Mouse (Mus musculus): ENCODE measurements around the gene Irf2bp1. TPM values are rescaled to one million over a fixed set of nuclear protein-coding genes. Genes with fewer than 3 reads are reported as not detected.

Irf2bp1 gene
- total RNA-seq, 2 experiments from 2014 or later: 3.3 to 4.6 TPM

DNA sequence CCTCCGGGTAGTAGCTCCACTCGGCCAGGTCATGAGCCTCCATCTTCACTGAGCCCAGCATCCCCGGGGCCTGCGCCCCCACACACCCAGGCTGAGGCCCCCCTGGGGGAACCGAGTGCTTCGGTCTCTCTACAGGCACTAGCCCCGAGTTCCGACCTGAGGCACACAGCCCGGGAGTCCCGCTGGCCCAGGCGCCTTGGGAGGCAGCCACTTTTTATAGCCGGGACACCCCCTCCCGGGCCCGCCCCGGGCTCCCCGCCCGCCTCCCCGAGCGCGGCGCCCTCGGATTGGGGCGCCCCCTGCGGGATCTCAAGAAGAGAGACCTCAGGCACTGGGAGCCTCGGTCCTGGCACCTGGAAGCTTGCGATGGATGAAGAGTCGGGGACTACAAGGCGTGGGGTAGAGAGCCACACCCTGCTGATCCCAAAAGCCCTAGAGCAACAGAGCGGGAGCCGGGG is 19.5 kb downstream of the Irf2bp1 start, which contains the start of gene Foxa3:
Foxa3 (minus strand) TSS at position 182 of the 458 bp plus-strand sequence.
- ATAC-seq (replicated peaks; ENCODE audit: low FRiP score, poor library complexity, severe bottlenecking): peak; percentile 40

DNA sequence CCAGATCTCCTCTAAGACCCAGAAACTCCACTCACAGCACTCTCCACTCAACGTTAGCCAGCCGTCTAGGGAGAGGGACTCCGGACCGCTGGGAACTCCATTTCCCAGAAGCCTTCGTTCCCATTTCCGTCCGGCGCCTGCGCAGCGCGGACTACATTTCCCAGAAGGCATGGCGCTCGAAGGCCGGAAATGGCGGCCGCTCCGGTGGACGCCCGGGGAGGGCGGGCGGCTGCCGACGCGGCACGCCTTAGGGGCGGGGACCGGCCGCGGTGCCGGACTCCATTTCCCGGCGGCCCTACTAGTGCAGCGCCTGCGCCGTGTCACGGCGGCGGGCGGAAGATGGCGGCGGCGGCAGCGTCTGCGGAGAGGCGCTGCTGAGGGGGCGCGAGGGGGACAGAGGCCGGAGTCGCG is 20.3 kb downstream of the Irf2bp1 start, which contains the start of gene Sympk:
Sympk (plus strand) TSS at position 282 of the 411 bp plus-strand sequence.
- peak; percentile 94 for ATAC-seq (replicated peaks; ENCODE audit: low FRiP score, poor library complexity, severe bottlenecking)

- ATAC-seq (replicated peaks; ENCODE audit: low FRiP score, poor library complexity, severe bottlenecking): peak; percentile 30; the same call in 1 of the 2 replicates
Measured at GRCm38 (mm10) chr7:19024581-19025255, 20.9 kb downstream of the Irf2bp1 start.

DNA sequence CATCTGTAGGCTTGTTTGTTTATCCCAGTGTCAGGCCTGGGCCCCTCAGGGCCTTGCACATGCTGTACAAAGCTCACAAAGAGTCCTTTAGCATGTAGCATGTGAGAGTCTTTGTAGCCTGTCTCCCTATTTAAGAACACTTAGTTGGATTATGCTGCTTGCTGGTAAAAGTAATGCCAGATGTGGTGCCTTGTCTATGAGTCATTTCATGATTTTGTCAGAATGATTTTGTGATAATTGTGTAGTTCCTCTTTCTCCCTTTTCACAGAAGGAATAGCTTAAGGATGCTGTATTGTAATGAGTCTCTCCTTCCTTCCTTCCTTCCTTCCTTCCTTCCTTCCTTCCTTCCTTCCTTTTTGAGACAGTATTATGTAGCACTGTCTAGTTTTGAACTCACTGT is 24.2 kb downstream of the Irf2bp1 start:
- ATAC-seq (replicated peaks; ENCODE audit: low FRiP score, poor library complexity, severe bottlenecking): no peak

- ATAC-seq (replicated peaks; ENCODE audit: low FRiP score, poor library complexity, severe bottlenecking): peak; percentile 74
Measured at GRCm38 (mm10) chr7:19029084-19029653, 25.3 kb downstream of the Irf2bp1 start.

DNA sequence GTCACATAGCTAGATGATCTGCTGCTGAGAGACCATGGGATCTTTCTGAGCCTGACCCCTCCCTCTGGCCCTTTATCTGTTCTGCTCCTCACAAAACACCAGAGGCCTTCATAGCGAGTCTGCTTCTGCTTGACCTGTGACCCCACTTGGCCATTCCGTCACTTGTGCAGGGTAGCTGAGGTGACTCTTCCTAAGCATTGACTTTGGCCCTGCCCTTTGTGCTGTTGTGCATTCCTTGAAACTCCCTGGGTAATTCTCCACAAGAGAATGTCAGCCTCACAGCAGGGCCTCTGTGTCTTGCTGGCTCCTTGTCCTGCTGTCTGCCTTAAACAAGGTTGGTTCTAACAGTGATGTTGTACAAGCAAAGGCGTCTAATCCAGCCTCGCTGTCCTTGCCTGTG is 27.8 kb downstream of the Irf2bp1 start:
- ATAC-seq (replicated peaks; ENCODE audit: low FRiP score, poor library complexity, severe bottlenecking): no peak

GRCm38 (mm10) chr7:19044616-19045015 is 40.8 kb downstream of the Irf2bp1 start:
- no peak for ATAC-seq (replicated peaks; ENCODE audit: low FRiP score, poor library complexity, severe bottlenecking)

DNA sequence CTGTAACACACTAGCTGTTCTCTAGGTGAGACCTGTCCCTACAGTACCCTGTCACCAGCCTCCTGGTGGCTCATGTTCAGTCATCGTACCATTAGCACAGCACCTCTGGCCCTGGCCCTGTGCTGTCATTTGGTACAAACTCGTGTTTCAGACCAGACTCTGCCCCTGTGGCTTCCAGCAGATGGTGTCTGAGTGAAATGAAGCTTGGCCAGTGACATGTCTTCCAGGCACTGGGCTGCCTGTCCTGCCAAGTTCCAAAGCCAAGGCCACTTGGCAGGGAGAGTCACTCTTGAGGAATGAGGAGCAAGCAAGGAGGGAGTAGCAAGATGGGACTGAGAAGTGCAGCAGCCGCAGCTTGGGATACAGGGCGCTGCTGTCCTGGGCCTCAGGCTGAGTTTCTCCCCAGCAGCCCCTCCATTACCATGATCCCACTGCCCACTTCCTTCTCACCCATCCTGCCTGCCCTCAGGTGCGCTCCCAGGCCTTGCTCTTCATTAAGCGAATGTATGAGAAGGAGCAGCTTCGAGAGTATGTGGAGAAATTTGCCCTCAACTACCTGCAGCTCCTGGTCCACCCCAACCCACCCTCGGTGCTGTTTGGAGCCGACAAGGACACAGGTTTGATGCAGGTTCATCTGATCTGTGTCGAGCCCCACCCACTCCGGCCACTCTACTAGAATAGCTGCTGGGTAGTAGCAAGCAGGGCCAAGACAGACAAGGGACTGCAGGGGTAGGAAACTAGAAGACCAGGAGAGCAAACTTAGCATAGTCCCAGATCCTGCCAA is 42.6 kb downstream of the Irf2bp1 start:
- ATAC-seq (replicated peaks; ENCODE audit: low FRiP score, poor library complexity, severe bottlenecking): no peak

DNA sequence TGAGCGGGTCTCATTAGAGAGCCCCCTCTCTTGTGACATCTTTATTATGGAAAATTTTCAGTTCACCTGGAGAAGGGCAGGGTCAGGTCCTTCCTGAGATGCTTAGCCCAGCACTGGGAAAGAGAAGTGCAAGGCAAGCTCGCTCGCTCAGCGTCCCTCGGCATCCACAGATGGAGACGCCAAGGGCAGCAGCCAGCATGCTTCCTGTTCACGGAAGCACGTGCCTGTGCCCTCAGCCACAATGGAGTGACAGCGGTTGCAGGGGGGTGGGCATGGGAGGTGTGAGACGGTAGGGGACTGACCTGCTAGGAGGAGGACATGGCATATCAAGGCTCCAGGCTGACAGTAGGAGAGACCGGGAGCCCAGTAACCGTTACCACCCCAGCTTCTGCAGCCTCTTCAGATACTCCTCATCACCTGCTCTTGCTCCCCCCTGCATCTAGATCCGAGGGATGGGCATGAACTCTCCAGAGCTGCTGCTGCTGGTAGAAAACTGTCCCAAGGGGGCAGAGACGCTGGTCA is 44.2 kb downstream of the Irf2bp1 start:
- ATAC-seq (replicated peaks; ENCODE audit: low FRiP score, poor library complexity, severe bottlenecking): no peak

DNA sequence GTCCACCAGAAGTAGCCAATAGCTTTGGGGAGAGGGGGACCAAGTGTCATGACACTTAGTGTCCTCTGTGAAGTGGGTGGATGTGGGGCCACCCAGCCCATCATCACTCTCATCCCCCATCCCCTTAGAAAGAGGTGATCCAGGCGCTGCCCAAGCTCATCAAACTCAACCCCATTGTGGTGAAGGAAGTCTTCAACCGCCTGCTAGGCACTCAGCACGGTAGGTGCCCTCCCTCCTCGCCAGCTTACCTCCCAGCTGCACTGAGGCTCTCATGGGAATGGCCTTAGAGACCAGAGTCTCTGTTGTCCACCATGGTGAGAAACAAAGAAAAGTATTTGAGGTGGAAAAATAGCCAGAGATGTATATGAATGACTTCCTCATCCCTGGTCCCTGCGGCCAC is 45.4 kb downstream of the Irf2bp1 start:
- no peak for ATAC-seq (replicated peaks; ENCODE audit: low FRiP score, poor library complexity, severe bottlenecking)

DNA sequence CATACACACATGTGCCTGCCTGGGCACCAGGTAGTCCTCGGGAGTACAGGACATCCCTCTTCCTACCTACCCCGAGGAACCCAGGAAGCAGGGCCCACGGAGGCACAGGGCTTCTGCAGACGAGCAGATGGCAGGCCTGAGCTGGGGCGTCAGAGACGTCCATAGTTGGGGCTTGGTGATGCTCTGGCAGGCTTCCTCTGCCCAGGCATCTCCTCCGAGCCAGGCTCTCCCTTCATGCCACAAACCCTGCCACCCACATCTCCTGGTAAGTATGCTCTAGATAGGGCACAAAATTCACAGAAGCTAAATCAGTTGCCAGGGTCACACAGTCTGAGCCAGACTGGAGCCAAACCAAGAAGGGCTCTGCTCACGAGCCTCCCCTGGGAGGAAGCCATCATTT is 46.3 kb downstream of the Irf2bp1 start:
- no peak for ATAC-seq (replicated peaks; ENCODE audit: low FRiP score, poor library complexity, severe bottlenecking)

- ATAC-seq (replicated peaks; ENCODE audit: low FRiP score, poor library complexity, severe bottlenecking): no peak
Measured at GRCm38 (mm10) chr7:19051161-19051560, 47.3 kb downstream of the Irf2bp1 start.

DNA sequence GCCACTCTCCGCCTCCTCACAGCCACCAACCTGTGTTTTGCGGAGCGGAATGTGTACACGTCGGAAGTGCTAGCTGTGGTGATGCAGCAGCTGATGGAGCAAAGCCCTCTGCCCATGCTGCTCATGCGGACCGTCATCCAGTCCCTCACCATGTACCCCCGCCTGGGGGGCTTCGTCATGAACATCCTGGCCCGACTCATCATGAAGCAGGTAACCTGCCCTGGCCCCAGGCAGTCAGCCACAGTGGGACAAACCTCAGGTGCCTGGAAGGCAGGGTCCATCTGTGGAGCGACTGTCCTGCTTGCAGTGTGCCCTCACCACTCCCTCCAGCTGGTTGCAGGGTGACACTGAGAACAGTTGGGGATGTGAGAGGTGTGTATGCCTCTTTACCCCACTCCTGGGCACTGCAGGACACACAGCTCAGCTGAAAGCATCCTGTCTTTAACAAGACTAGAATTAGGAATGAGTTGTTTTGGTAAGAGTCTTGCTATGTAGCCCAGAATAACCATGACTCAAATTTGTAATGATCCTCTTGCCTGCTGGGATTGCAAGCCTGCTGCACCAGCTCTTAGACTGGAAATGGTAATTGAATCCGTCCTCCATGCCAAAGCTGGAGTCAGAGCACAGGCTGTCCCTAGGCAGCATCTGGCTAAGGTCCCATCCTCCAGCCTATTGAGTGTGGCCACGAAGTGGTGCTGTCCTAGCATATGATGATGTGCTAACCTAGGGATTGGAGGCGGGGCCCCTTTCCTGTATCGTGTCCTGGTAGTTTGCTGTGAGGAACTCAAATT is 48.7 kb downstream of the Irf2bp1 start:
- ATAC-seq (replicated peaks; ENCODE audit: low FRiP score, poor library complexity, severe bottlenecking): no peak

DNA sequence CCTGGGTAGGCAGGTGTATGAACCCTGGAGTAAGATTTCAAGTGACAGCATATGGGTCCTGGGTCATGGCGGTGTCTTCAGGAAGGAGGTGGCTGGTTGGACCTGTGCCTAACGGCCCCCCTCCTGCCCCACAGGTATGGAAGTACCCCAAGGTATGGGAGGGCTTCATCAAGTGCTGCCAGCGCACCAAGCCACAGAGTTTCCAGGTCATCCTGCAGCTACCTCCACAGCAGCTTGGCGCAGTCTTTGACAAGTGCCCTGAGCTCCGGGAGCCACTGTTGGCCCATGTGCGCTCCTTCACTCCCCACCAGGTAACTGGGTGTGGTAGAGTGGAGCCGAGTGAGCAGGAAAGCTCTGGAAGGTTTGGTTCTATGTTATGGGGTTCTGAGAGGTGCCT is 49.3 kb downstream of the Irf2bp1 start:
- no peak for ATAC-seq (replicated peaks; ENCODE audit: low FRiP score, poor library complexity, severe bottlenecking)

DNA sequence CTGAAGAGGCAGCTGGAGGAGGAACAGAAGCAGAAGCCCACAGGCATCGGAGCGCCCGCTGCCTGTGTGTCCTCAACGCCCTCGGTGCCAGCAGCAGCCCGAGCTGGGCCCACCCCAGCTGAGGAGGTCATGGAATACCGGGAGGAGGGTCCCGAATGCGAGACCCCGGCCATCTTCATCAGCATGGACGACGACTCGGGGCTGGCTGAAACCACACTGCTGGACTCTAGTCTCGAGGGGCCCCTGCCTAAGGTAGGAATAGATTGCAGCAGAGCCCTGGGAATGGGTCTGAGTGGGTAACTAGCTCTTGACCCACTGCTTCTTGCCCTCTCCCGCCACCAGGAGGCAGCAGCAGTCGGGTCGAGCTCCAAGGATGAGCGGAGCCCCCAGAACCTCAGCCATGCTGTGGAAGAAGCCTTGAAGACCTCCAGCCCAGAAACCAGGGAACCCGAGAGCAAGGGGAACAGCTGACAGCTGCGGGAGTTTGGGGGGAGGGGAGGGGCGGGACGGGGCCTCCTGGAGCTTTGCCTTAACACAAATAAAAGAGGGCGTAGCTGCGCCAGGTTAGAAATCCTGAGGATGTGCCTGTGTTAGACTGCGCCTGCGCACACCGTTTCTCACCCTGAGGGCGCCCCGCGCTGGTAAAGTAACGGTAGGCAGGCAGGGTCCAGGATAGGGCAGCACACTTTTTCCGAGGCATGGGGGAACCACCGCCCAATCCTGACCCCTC is 50.4 kb downstream of the Irf2bp1 start, which contains the start of gene Rsph6a:
Rsph6a (plus strand) TSS at position 644 of the 730 bp plus-strand sequence.
- no peak for ATAC-seq (replicated peaks; ENCODE audit: low FRiP score, poor library complexity, severe bottlenecking)

- ATAC-seq (replicated peaks; ENCODE audit: low FRiP score, poor library complexity, severe bottlenecking): no peak
Measured at GRCm38 (mm10) chr7:19054777-19055076, 50.9 kb downstream of the Irf2bp1 start.

DNA sequence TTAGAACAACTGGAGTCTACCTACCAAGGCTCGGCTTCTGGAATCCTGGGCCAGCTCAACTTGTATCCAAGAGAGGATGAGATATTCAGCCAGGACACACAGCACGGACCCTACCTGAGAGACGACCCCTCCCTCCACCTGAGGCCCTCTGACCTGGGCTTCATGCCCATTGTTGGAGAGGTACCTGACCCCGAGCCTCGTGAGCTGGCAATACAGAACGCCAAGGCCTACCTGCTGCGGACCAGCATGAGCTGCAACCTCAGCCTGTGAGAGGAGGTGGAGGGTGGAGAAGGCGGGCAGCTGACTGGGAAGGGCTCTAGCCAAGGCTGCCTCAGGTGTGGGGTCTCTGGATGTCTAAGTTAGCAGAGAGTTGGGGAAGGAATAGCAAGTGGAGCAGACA is 51.3 kb downstream of the Irf2bp1 start:
- no peak for ATAC-seq (replicated peaks; ENCODE audit: low FRiP score, poor library complexity, severe bottlenecking)
